Comparison of ENCODE assay signal across 9 mouse cellular contexts in genomic region chrX:140402904-140403303, GRCm38 (mm10). TPM values are rescaled to one million over a fixed set of nuclear protein-coding genes. Genes with fewer than 3 reads are reported as not detected.
A peak's percentile ranks its signal among the peaks of the same experiment; 100 is the strongest.
DNase-seq lines count a peak whose midpoint lies in the region; TF ChIP-seq lines count a peak whose summit lies in the region.
"Had no signal": no experiment of that assay in that cellular context is flagged by ENCODE, and none has a peak within 500 bp of the region (broad histone marks: within the 10 kb centered on the region; RNA-seq: fewer than 3 reads in every experiment).

No protein-coding gene starts in this region.

- H3K27ac ChIP-seq in layer of hippocampus, adult 2 months = no peak overlapping the region

- no peak overlapping the region for H3K4me3 ChIP-seq in layer of hippocampus, adult 2 months

- peak; percentile 71 for TF ChIP-seq CTCF in layer of hippocampus, adult 2 months (conservative IDR thresholded peaks at IDR 0.05)

- intact Hi-C loops in heart, postnatal 14 days (cut with DNase I) = no loop called here

- DNase-seq in cerebellum, postnatal 10 days = peak; percentile 47 to 53
- DNase-seq in cerebellum, adult 18-20 months = no peak
- DNase-seq in layer of hippocampus, adult 2 months (ENCODE audit: low spot score in 2 of 2) = peak in 1 of 2 experiments; percentile 15
- DNase-seq in layer of hippocampus, adult 9-11 months = no peak
- peak; percentile 23 for DNase-seq in A20 (ENCODE audit: low read depth, low spot score)
- DNase-seq in embryo, embryonic 10.5 days (ENCODE audit: low spot score) = peak; percentile 9
- no peak for DNase-seq in urinary bladder, postnatal 4 days (ENCODE audit: low spot score in 2 of 2)
- no peak for DNase-seq in heart, postnatal 14 days
- DNase-seq: heart, postnatal 4 days had no signal

RNA-seq across cellular contexts. Expression of gene Prps1, which starts 53.5 kb away (rescaled TPM):
- 10 to 100 TPM; 64.0 to 85.7 TPM for total RNA-seq in layer of hippocampus, adult 2 months (2021)
- 10 to 100 TPM; 23.4 to 24.6 TPM for total RNA-seq in heart, postnatal 14 days (2021)

Comparison
In these comparisons a context has a peak if more than half of its experiments do, and no peak if none do; other contexts are left out.
1. DNase-seq: peak in cerebellum, postnatal 10 days (2 of 2), A20 (single experiment) and embryo, embryonic 10.5 days (single experiment); none in cerebellum, adult 18-20 months (0 of 2), layer of hippocampus, adult 9-11 months (single experiment), urinary bladder, postnatal 4 days (0 of 2) and heart, postnatal 14 days (0 of 2).